Mouse (Mus musculus): ENCODE measurements around the gene Cntrl. TPM values are rescaled to one million over a fixed set of nuclear protein-coding genes. Genes with fewer than 3 reads are reported as not detected.

Gene Cntrl
- polyA plus RNA-seq (2012; rRNA removed), result 18.8 and 20.4 TPM in 2 replicates

DNA sequence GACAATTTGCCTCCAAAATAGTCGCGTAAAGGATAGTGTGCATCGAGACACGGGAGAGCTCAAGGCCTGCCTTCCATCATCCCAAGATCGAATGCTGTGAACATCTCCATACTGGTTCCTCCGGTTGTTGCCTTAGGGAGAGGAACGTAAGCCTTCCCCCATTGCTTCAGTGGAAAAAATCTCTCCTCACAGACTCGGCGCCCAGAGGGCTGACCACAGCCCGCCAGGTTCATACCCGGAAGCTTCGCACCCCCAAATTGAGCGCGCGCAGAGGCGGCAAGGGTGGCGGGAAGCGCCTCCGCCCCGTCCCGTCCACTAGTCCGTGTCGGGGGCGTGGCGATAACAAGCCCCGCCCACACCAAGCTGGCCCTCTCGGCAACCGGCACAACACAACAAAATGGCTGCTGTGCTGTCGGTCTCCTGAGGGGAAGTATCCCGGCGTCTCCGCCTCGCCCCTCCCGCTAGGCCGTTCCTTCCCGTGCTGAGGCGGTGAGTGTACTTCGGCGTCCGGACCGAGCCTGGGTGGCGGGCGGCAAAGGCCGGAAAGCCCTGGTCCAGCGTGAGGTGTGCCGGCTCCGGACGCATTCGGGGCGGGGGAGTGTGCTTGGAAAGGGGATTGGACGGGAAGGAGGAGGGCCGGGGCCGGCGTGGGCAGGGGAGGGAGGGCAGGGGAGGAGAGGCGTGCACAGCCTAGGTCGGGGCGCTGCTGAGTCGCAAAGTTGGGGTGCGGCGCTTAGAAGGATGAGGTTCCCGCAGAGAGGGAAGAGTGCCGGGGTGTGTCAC lies at the start of gene Cntrl:
Gene Cntrl (plus strand): TSS at position 352 of the 783 bp plus-strand sequence.
- peak within 1 kb of the TSS; percentile 91 for H3K27ac ChIP-seq (ENCODE audit: control insufficient read depth, insufficient read depth, low read depth, low read length)
- TF ChIP-seq POLR2A (IDR thresholded peaks at IDR 0.05; ENCODE audit: control insufficient read depth, low read depth, low read length), result peak; percentile 91
- TF ChIP-seq CTCF (IDR thresholded peaks at IDR 0.05; ENCODE audit: control insufficient read depth, insufficient read depth, insufficient replicate concordance, low read depth, low read length), result no peak
- H3K4me3 ChIP-seq (ENCODE audit: control insufficient read depth, low read depth, low read length), result peak within 1 kb of the TSS; percentile 89
- H3K36me3 ChIP-seq (ENCODE audit: control insufficient read depth, insufficient read depth, low read length), result no peaks in the 10 kb centered on the region
- H3K27me3 ChIP-seq (ENCODE audit: control insufficient read depth, insufficient read depth, low read length), result no peaks in the 10 kb centered on the region
- peaks cover 9% of the 10 kb centered on the region for H3K4me1 ChIP-seq (ENCODE audit: control insufficient read depth, insufficient read depth, low read length)

DNA sequence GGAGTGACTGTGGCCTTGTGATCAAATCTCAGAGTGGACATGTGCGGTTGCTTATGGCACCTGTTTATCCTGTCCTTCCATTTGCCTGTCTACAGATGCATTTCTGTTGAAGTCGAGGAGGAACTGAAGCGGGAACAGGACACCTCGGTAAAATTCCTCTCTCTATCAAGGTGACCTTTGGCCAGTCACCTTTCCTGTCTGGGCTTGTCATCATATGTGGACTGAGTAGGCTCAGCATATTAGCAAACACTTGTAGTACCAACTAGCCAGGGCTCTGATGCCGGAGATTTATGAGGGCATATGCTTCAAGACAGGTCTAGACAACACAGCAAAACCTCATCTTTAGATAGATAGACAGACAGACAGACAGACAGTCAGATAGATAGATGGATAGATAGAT lies 49.0 kb upstream of the Cntrl start:
- no peak overlapping the region for H3K4me3 ChIP-seq (ENCODE audit: control insufficient read depth, low read depth, low read length)
- no peak for TF ChIP-seq CTCF (IDR thresholded peaks at IDR 0.05; ENCODE audit: control insufficient read depth, insufficient read depth, insufficient replicate concordance, low read depth, low read length)
- TF ChIP-seq POLR2A (IDR thresholded peaks at IDR 0.05; ENCODE audit: control insufficient read depth, low read depth, low read length), result no peak
- H3K27me3 ChIP-seq (ENCODE audit: control insufficient read depth, insufficient read depth, low read length), result no peaks in the 10 kb centered on the region
- H3K36me3 ChIP-seq (ENCODE audit: control insufficient read depth, insufficient read depth, low read length), result no peaks in the 10 kb centered on the region
- H3K27ac ChIP-seq (ENCODE audit: control insufficient read depth, insufficient read depth, low read depth, low read length), result no peak overlapping the region
- no peaks in the 10 kb centered on the region for H3K4me1 ChIP-seq (ENCODE audit: control insufficient read depth, insufficient read depth, low read length)

DNA sequence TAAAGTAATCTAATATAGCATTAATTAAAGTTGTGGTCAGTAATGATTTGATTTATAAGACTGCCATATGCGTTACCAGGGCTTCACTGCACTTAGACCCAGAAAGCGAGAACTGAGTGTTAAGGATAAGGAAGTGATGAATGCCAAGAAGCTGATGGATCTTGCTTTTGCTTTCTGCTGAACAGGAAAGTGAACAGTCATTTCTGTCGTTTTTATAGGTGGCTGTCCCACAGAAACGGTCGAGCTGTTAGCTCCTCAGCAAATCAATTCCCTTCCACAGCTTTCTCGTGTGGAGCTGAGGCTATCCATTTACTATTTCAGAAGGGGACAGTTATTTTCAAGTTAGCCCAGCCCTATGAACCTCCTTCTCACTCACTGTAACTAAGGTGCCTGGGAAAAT lies 48.4 kb upstream of the Cntrl start:
- H3K4me1 ChIP-seq (ENCODE audit: control insufficient read depth, insufficient read depth, low read length), result no peaks in the 10 kb centered on the region

GRCm38 (mm10) chr2:35061338-35061737 lies 48.0 kb upstream of the Cntrl start, which contains the start of gene Hc:
Gene Hc, minus strand, starts transcription at chr2:35061438.
- Histone ChIP-seq H3K4me1 (ENCODE audit: control insufficient read depth, insufficient read depth, low read length) (no peaks in the 10 kb centered on the region), H3K27me3 (ENCODE audit: control insufficient read depth, insufficient read depth, low read length) (no peaks in the 10 kb centered on the region), H3K4me3 (ENCODE audit: control insufficient read depth, low read depth, low read length) (no peak within 1 kb of the TSS), H3K36me3 (ENCODE audit: control insufficient read depth, insufficient read depth, low read length) (no peaks in the 10 kb centered on the region), H3K27ac (ENCODE audit: control insufficient read depth, insufficient read depth, low read depth, low read length) (no peak within 1 kb of the TSS)
- no peak for TF ChIP-seq CTCF (IDR thresholded peaks at IDR 0.05; ENCODE audit: control insufficient read depth, insufficient read depth, insufficient replicate concordance, low read depth, low read length)
- no peak for TF ChIP-seq POLR2A (IDR thresholded peaks at IDR 0.05; ENCODE audit: control insufficient read depth, low read depth, low read length)

More for the DNA sequence above, 48.4 kb upstream of the Cntrl start:
- H3K36me3 ChIP-seq (ENCODE audit: control insufficient read depth, insufficient read depth, low read length), result no peaks in the 10 kb centered on the region
- no peak overlapping the region for H3K4me3 ChIP-seq (ENCODE audit: control insufficient read depth, low read depth, low read length)
- H3K27me3 ChIP-seq (ENCODE audit: control insufficient read depth, insufficient read depth, low read length), result no peaks in the 10 kb centered on the region
- no peak overlapping the region for H3K27ac ChIP-seq (ENCODE audit: control insufficient read depth, insufficient read depth, low read depth, low read length)
- TF ChIP-seq CTCF (IDR thresholded peaks at IDR 0.05; ENCODE audit: control insufficient read depth, insufficient read depth, insufficient replicate concordance, low read depth, low read length), result no peak
- no peak for TF ChIP-seq POLR2A (IDR thresholded peaks at IDR 0.05; ENCODE audit: control insufficient read depth, low read depth, low read length)

- TF ChIP-seq CTCF (IDR thresholded peaks at IDR 0.05; ENCODE audit: control insufficient read depth, insufficient read depth, insufficient replicate concordance, low read depth, low read length) (no peak), POLR2A (IDR thresholded peaks at IDR 0.05; ENCODE audit: control insufficient read depth, low read depth, low read length) (no peak)
- no peak overlapping the region for H3K4me3 ChIP-seq (ENCODE audit: control insufficient read depth, low read depth, low read length)
- no peaks in the 10 kb centered on the region for H3K27me3 ChIP-seq (ENCODE audit: control insufficient read depth, insufficient read depth, low read length)
- no peaks in the 10 kb centered on the region; the same call in 1 of the 2 replicates for H3K4me1 ChIP-seq (ENCODE audit: control insufficient read depth, insufficient read depth, low read length)
- H3K36me3 ChIP-seq (ENCODE audit: control insufficient read depth, insufficient read depth, low read length), result no peaks in the 10 kb centered on the region
- H3K27ac ChIP-seq (ENCODE audit: control insufficient read depth, insufficient read depth, low read depth, low read length), result no peak overlapping the region
Observed at GRCm38 (mm10) chr2:35063333-35064030, 45.8 kb upstream of the Cntrl start.

- Histone ChIP-seq H3K27ac (ENCODE audit: control insufficient read depth, insufficient read depth, low read depth, low read length) (no peak overlapping the region), H3K36me3 (ENCODE audit: control insufficient read depth, insufficient read depth, low read length) (no peaks in the 10 kb centered on the region), H3K4me1 (ENCODE audit: control insufficient read depth, insufficient read depth, low read length) (no peaks in the 10 kb centered on the region; the same call in 1 of the 2 replicates), H3K4me3 (ENCODE audit: control insufficient read depth, low read depth, low read length) (peak overlapping the region; percentile 39), H3K27me3 (ENCODE audit: control insufficient read depth, insufficient read depth, low read length) (no peaks in the 10 kb centered on the region)
- TF ChIP-seq CTCF (IDR thresholded peaks at IDR 0.05; ENCODE audit: control insufficient read depth, insufficient read depth, insufficient replicate concordance, low read depth, low read length), result no peak
- TF ChIP-seq POLR2A (IDR thresholded peaks at IDR 0.05; ENCODE audit: control insufficient read depth, low read depth, low read length), result no peak
Observed at GRCm38 (mm10) chr2:35066525-35067082, 42.7 kb upstream of the Cntrl start.

DNA sequence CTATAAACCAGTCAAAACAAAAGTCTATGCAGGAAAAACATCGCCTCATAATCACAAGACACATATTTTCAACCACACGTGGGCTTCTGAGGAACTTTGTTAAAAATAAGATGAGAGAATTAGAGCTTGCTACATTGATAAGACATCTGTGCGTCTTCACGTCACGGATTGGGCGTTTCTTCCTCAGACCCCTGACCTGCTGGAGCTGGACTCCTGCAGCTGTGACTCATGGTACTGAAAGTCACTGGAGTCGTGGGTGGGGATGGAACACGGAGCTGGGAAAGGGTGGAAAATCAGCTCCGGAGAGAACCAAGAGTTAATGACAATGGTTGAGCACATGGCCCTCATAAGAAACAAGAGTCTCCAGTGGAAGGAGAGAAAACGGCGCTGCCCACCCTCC lies 42.2 kb upstream of the Cntrl start:
- no peak overlapping the region for H3K27ac ChIP-seq (ENCODE audit: control insufficient read depth, insufficient read depth, low read depth, low read length)
- H3K27me3 ChIP-seq (ENCODE audit: control insufficient read depth, insufficient read depth, low read length), result no peaks in the 10 kb centered on the region
- H3K4me1 ChIP-seq (ENCODE audit: control insufficient read depth, insufficient read depth, low read length), result no peaks in the 10 kb centered on the region; the same call in 1 of the 2 replicates
- no peaks in the 10 kb centered on the region for H3K36me3 ChIP-seq (ENCODE audit: control insufficient read depth, insufficient read depth, low read length)
- no peak overlapping the region; the same call in 1 of the 2 replicates for H3K4me3 ChIP-seq (ENCODE audit: control insufficient read depth, low read depth, low read length)
- no peak for TF ChIP-seq CTCF (IDR thresholded peaks at IDR 0.05; ENCODE audit: control insufficient read depth, insufficient read depth, insufficient replicate concordance, low read depth, low read length)
- TF ChIP-seq POLR2A (IDR thresholded peaks at IDR 0.05; ENCODE audit: control insufficient read depth, low read depth, low read length), result no peak

Measured in testis, adult 2 months (tissue).